Mouse (Mus musculus): ENCODE results near the gene Hcfc1.
A peak's percentile ranks its signal among the peaks of the same experiment; 100 is the strongest.

The Hcfc1 gene

GRCm38 (mm10) chrX:73966248-73967176, at the start of gene Hcfc1:
Gene Hcfc1, minus strand, starts transcription at chrX:73966357.
- peak; percentile 91 to 93 for DNase-seq

DNA sequence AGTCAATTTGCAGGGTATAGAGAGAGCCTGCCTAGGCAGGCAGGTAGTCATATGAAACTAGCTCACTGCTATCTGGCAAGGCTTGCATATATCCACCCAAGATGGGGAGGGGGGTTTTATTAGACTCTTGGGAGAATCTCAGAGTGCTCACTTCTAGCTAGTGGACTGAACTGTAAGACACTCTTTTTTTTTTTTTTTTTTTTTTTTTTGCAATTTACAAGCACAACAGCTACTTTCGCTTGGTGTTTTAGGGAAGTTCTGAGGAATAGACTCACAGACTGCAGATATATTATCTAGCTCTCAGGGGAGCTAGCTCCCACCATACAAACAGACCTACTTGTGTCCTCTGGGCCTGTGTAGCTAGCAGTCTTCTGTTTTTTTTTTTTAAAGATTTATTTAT, 48.4 kb upstream of the Hcfc1 start:
- no peak for DNase-seq

- no peak for DNase-seq
Measured at GRCm38 (mm10) chrX:74008063-74008462, 41.9 kb upstream of the Hcfc1 start.

DNA sequence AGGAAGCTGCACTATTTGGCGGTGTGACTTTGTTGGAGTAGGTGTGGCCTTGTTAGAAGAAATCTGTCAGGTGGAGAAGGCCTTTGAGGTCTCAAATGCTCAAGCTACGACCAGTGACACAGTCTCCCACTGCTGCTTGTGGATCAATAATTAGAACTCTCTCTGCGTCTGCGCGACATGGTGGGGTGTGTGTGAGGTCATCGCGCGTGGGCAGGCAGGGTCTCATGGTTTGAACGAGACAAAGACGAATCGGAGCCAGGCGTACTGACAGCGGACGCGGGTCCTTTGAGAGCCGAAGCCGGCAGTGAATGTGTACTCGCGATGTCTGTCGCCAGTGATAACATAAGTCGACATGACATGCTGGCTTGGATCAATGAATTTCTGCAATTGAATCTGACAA, 40.2 kb upstream of the Hcfc1 start:
- no peak for DNase-seq

DNA sequence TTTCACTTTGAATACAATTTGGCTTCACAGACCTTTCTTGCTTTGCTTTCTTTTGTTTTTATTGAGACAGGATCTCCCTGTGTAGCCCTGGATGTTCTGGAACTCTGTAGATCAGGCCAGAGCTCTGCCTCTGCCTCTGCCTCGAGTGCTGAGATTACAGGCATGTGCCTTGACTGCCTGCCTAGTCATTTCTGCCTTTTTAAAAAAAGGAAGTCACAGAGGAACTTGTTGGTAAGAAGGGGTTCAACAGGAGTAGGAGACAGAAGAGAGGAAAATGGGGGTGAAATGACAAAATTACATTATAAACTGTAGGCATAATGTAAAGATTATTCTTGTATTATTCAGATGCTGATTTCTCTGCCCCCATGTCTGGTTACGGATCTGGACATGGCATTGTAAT, 37.5 kb upstream of the Hcfc1 start:
- no peak for DNase-seq

GRCm38 (mm10) chrX:74001024-74001423, 34.9 kb upstream of the Hcfc1 start:
- DNase-seq: no peak

GRCm38 (mm10) chrX:73998911-73999869, 33.0 kb upstream of the Hcfc1 start:
- peak; percentile 19 for DNase-seq

GRCm38 (mm10) chrX:73977783-73978182, 11.6 kb upstream of the Hcfc1 start:
- DNase-seq: no peak

GRCm38 (mm10) chrX:73976283-73976682, 10.1 kb upstream of the Hcfc1 start:
- no peak for DNase-seq

DNA sequence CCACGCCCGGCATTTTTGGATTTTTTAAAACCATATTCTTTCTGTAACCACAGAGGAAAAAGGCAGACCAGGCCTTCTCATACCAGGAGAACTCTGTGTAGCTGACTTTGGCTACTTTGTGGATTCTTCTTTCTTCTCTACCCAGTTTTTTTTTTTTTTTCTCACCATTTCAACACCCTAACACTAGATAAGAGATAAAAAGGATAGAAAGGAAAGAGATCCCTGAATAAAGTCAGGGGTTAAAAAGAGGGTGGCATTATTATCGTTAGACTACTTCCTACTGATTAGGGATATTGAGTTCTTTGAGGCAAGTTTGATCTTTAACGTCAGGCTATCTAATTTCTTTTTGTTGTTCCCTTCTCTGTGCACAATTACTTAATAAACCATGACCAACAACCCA, 6.6 kb upstream of the Hcfc1 start:
- DNase-seq: no peak

GRCm38 (mm10) chrX:73970781-73971180, 4.6 kb upstream of the Hcfc1 start:
- no peak for DNase-seq

DNA sequence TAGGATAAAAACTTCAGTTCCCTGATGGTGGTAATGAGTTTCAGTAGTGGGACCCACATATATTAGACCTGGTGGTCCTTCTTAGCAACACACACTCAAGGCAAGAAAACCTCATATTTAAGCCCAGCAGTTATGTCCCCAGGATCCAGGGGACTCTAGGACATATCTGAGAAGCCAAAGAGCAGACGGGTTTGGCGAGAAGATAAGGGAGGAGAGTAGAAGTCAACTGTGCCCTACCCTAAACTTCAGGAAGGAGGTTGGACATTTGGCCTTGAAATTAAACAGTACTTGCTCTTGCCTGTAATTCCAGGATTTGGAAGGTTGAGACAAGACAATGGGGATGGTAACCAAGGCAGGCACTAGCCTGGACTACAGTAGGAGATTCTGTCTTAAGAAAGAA, 3.6 kb upstream of the Hcfc1 start:
- DNase-seq: no peak

- no peak for DNase-seq
Measured at GRCm38 (mm10) chrX:73969167-73969566, 3.0 kb upstream of the Hcfc1 start.

GRCm38 (mm10) chrX:73967177-73968075, 1.3 kb upstream of the Hcfc1 start:
- DNase-seq: peak; percentile 90 to 93

DNA sequence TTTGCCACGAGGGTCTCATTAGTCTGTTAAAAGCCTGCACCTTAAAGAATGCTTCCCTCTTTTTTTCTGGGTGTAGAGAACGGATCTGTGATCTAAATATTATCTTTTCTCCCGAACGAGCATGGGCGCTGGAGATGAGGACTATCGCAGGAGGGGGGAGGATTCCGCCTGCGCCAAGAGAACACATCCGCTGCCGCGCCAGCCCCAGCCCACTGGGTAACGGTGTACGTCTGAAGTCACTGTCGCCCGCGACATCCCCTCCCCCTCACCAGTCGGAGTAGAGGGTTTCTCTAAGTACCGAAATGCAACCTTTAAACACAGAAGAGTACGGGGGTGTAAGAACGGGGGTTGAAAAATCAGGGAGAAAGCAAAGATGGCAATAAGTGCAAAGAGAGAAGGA, 850 bp downstream of the Hcfc1 start:
- peak; percentile 55 to 62 for DNase-seq

DNA sequence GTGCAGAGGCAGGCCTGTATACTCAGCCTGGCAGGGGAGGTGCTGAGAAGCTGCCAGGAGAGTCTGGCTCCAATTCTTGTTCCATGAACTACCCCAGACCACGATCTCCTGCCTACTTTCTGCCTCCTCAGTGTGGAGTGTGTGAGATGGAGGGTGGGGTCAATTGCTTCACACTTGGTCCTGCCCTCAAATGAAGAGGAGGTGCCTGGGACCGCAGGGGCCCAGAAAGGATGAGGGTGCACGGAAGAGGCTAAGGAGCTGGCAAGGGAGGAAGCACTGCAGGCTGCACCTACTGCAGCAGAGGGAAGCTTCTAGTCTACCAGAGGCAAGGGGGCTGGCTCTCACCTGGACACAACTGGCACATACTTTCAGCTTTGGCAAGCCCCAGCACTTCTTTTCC, 1.8 kb downstream of the Hcfc1 start:
- peak in 1 of 2 experiments; percentile 22 for DNase-seq

- DNase-seq: no peak
Measured at GRCm38 (mm10) chrX:73954988-73955387, 11.2 kb downstream of the Hcfc1 start.

GRCm38 (mm10) chrX:73952603-73953002, 13.6 kb downstream of the Hcfc1 start:
- DNase-seq: no peak

- no peak for DNase-seq
Measured at GRCm38 (mm10) chrX:73949341-73949740, 16.8 kb downstream of the Hcfc1 start.

DNA sequence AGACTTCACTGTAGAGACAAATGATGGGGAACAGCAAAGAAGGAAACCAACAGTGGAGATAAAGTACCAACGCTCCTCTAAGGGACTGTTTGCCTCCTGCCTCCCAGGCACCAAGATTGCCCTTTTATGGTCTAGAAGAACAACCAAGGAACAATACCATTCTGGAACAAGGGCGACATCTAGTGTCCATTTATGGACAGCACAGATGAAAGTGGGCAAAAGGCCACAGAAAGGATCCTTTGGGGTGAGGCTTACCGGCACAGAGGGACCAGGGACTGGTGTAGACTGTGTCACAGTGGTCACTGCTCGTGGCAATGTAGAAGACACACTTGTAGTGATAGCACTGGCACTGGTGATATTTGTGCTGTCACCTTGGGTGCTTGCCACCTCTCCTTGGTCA, 17.5 kb downstream of the Hcfc1 start:
- peak; percentile 78 to 79 for DNase-seq

DNA sequence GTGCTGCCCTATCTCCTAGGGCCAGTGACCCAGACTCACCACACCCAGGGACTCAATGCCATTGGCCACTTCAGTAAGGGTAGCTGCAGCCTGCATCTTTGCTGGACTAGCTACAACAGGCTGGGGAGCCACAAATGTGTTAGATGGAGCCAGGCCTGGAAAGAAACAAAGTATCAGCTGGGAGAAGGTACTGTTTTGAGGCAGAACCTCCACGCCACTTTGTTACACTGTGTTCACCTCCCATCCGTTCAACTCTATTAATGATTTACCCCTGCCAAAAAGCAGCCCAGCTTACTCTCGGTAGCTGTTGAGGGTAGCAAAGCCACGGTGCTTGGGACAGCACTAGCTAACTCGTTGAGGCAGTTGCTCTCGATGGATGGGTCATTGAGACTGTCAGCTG, 19.3 kb downstream of the Hcfc1 start:
- no peak for DNase-seq

DNA sequence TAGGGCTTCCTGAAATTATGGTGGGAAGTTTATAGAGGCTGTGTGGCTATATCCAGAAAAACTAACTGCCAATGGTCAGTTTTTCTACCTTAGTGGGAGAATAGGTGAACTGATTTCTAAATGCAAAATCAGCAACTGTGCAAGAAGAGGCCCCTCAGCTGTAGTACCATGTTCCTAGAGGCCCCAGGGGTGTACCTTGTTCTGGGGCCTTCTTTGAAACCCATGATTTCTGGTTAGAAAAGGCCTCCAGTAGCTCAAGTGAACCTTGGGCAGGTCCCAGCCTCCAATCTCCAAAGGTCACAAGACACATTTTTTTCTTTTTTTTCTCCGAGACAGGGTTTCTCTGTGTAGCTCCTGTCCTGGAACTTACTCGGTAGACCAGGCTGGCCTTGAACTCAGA, 23.9 kb downstream of the Hcfc1 start:
- DNase-seq: no peak
